Mouse (Mus musculus) cortical plate, adult 2 months (tissue): Measurements from ENCODE around the gene Fcnb.

Source experiments
- CTCF ChIP-seq: fragments of 200-500 bp; IDR thresholded peaks from 2 replicates; pipeline ENCODE4 v1.5.1; 2011; ENCODE audit warnings: mild to moderate bottlenecking, control low read depth, low read length; ENCODE audit not compliant: insufficient read depth; ENCODE audit errors: extremely low read depth
- POLR2A ChIP-seq: fragments of 200-500 bp; IDR thresholded peaks from 2 replicates; pipeline ENCODE4 v1.6.1; 2011; ENCODE audit warnings: mild to moderate bottlenecking, low read length, control low read depth; ENCODE audit not compliant: insufficient read depth; ENCODE audit errors: extremely low read depth

DNA sequence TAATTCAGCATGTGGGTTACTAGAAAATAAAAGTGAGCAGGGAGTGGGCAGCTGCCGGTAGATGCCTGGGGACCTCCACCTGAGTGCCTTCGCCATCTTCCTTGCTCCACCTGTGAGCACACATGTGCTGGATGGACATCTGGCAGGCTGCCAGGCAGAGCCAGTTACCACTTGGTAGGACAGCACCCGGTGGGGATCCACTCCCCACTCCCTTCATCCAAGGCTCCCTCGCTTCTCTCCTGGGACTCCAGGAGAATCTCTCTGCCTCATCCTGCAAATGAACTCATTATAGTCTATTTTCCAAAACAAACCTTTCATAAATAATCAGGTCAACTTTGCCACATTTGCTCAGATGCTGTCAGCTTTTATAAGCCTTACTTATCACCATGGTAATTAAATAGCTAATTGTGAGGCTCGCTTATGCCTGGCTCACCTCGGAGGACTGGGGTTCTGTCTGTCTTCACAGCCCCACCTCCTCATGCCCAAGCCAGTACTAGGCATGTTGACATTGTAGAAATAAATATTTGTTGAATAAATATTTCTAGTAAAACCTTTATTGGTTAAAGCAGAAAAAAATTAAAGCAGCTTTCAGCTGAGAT lies 33.9 kb upstream of the Fcnb start:
- no peak for TF ChIP-seq POLR2A
- no peak for TF ChIP-seq CTCF
